Mouse (Mus musculus) heart, adult 2 months (tissue): ENCODE measurements around the gene Hoxb3.

Source experiments
- CTCF ChIP-seq: fragments of 200-600 bp; IDR thresholded peaks from 2 replicates; pipeline ENCODE4 v1.8.1; 2022; ENCODE audit warnings: antibody characterized with exemption, mild to moderate bottlenecking, moderate library complexity
- EP300 ChIP-seq: fragments of 200-500 bp; IDR thresholded peaks from 2 replicates; pipeline ENCODE4 v1.6.1; 2011; ENCODE audit warnings: low read depth, low read length, control low read depth; ENCODE audit not compliant: insufficient read depth

DNA sequence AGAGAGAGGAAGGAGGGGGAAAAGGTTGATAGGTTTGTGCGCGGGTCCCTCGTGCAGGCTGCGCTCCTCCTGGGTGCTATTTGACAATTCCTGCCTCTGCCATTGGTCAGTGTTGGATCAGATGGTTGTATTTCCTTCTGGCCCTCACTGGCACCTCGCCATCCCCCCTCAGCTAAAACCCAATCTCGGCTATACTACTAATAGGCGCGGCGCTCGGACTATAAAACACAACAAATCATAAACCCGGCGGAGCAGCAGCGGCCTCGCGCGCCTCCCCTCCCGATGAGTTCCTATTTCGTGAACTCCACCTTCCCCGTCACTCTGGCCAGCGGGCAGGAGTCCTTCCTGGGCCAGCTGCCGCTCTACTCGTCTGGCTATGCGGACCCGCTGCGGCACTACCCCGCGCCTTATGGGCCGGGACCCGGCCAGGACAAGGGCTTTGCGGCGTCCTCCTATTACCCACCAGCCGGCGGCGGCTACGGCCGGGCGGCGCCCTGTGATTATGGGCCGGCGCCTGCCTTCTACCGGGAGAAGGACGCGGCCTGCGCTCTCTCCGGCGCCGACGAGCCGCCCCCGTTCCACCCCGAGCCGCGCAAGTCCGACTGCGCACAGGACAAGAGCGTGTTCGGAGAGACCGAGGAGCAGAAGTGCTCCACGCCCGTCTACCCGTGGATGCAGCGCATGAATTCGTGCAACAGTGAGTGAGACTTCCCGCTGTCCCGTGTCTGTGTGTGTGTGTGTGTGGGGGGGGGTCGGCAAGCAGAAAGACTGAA, 24.0 kb upstream of the Hoxb3 start:
- no peak for TF ChIP-seq EP300
- TF ChIP-seq CTCF = no peak
